Mouse (Mus musculus) spleen, adult 2 months (tissue): Measurements from ENCODE around the gene Lyar.

Experiments used
- CTCF ChIP-seq: fragments of 200-500 bp; IDR thresholded peaks from 2 replicates; pipeline ENCODE4 v1.5.1; 2011; ENCODE audit warnings: mild to moderate bottlenecking, inconsistent platforms; ENCODE audit not compliant: insufficient read depth, insufficient read length, insufficient replicate concordance; ENCODE audit errors: extremely low read depth
- POLR2A ChIP-seq: fragments of 200-500 bp; IDR thresholded peaks from 2 replicates; pipeline ENCODE4 v1.6.1; 2011; ENCODE audit warnings: low read depth, low read length, inconsistent platforms

- TF ChIP-seq CTCF = no peak
- TF ChIP-seq POLR2A = no peak
These were observed 7.3 kb upstream of the Lyar start for GRCm38 (mm10) chr5:38213009-38213408.
